Mouse (Mus musculus): Measurements from ENCODE around the gene 1700125H20Rik.

1700125H20Rik gene

DNA sequence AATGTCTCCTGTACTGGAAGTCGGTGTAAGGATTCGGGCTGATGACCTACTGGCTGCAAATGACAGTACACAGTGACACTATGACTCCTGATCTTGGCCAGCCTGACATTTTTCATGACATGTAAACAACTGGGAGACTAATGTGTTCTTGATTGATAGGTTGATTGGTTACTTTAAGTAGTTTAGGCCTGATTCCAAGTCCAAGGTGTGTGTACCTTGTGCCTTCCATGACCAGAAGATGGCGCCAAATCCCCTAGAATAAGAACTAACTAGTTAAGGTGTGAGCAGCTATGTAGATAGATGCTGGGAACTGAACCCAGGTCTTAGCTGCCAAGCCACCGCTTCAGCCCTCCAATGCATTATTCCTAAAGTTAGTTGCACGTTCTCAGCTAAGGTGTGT lies 13.9 kb downstream of the 1700125H20Rik start:
- DNase-seq (ENCODE audit: low read depth, low spot score): no peak

- DNase-seq (ENCODE audit: low read depth, low spot score): no peak
Observed at GRCm38 (mm10) chr11:85184839-85185238, 14.6 kb downstream of the 1700125H20Rik start.

DNA sequence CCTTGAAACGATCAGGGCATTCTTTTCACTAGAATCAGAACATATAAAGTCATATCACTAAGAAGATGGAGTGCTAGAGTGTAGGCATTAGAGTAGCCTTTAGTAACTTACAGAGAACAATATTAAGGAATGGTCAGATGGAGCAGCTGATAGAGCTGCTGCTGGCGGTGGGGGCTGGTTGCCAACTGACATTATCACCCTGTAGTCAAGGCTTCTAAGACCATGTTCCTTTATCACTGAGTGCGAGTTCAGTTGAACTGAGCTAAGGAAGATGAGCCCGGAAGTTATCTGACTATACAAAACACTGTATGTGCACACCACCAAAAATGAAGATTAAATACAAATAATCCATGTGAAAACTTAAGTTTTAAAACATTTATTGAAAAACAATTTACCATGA lies 18.9 kb downstream of the 1700125H20Rik start:
- DNase-seq (ENCODE audit: low read depth, low spot score): no peak

- DNase-seq (ENCODE audit: low read depth, low spot score): no peak
Observed at GRCm38 (mm10) chr11:85190741-85191140, 20.5 kb downstream of the 1700125H20Rik start.

GRCm38 (mm10) chr11:85194206-85194605 lies 24.0 kb downstream of the 1700125H20Rik start:
- no peak for DNase-seq (ENCODE audit: low read depth, low spot score)

GRCm38 (mm10) chr11:85196046-85196445 lies 25.8 kb downstream of the 1700125H20Rik start:
- no peak for DNase-seq (ENCODE audit: low read depth, low spot score)

GRCm38 (mm10) chr11:85198906-85199305 lies 28.7 kb downstream of the 1700125H20Rik start:
- no peak for DNase-seq (ENCODE audit: low read depth, low spot score)

GRCm38 (mm10) chr11:85206231-85206630 lies 36.0 kb downstream of the 1700125H20Rik start:
- no peak for DNase-seq (ENCODE audit: low read depth, low spot score)

- DNase-seq (ENCODE audit: low read depth, low spot score): no peak
Observed at GRCm38 (mm10) chr11:85211151-85211550, 40.9 kb downstream of the 1700125H20Rik start.

DNA sequence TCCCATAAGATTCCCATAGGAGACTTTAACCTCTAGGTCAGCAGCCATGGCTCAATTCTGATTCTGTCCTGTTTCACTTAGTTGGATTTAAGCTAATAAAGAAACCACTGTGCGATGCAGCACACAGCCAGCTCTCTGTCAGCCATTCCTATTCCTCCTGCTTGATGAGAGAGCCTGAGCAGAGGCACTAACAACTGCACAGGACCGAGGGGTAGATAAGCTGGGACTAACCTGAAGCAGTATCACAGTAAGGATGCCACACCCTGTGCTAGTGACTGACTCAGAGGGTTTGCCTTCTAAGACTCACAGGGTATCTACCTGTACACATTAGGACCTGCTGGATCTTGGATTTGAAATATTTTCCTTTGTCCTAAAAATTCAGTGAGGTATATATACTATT lies 43.0 kb downstream of the 1700125H20Rik start:
- no peak for DNase-seq (ENCODE audit: low read depth, low spot score)

GRCm38 (mm10) chr11:85214679-85215078 lies 44.5 kb downstream of the 1700125H20Rik start:
- DNase-seq (ENCODE audit: low read depth, low spot score): no peak

DNA sequence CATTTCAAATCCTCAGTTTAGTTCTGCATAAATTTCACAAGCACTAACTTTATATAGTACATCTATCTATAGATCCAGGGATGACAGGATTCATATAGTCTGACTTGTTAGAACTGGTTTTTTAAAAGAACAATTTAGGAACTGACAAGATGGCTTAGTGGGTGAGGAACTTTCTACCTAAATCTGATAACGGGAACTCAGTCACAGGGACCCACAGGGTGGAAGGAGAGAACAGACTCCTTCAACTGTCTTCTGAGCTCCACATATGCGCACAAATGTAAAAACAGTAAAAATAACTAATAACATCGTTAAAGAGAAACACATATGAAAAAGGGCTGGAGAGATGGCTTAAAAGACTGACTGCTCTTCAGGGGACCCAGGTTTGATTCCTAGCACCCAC lies 48.8 kb downstream of the 1700125H20Rik start:
- DNase-seq (ENCODE audit: low read depth, low spot score): no peak

- no peak for DNase-seq (ENCODE audit: low read depth, low spot score)
Observed at GRCm38 (mm10) chr11:85222561-85222960, 52.4 kb downstream of the 1700125H20Rik start.

DNA sequence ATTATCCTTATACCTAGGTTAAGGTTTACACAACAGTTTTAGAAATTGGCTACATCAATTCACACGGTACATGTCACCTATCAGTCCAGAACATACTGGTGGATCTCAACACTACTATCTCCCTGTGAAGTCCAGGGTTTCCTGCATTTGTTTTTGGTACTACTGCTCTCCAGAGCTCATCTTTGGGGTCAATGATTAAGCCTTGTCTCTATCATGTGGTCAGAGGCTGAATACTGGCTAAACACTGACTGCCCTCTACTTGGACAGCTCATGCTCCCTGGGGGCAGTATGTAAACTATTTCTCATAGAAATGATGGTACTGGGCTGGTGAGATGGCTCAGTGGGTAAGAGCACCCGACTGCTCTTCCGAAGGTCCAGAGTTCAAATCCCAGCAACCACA lies 53.0 kb downstream of the 1700125H20Rik start:
- DNase-seq (ENCODE audit: low read depth, low spot score): no peak

Data from brain, embryonic 18.5 days (tissue).